Mouse (Mus musculus) testis, postnatal 14 days (tissue): ENCODE measurements around the gene Atxn7l3.

Source experiments
- DNase-seq: peaks from one replicate; pipeline ENCODE4 v3.0.0; 2021; ENCODE audit warnings: low spot score

The Atxn7l3 gene

DNA sequence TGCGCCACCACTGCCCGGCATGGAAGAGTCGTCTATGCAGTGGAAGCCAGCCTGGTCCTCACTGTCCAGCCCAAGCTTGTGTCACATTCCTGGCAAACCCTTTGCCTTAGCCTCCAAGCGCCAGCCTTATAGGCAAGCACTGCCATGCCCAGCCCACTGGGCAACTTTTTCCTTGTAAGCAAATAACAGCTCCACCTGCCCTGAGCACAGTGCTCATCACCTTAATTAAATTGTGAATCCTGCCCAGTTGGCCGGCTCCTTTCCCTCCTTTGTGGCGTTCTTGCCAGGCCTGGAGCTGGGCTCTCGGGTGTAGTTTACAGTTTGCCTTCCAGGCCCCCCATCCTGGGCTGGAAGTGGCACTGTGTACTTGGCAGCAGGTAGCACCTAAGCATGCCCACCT lies 33.2 kb downstream of the Atxn7l3 start:
- DNase-seq, result no peak

DNA sequence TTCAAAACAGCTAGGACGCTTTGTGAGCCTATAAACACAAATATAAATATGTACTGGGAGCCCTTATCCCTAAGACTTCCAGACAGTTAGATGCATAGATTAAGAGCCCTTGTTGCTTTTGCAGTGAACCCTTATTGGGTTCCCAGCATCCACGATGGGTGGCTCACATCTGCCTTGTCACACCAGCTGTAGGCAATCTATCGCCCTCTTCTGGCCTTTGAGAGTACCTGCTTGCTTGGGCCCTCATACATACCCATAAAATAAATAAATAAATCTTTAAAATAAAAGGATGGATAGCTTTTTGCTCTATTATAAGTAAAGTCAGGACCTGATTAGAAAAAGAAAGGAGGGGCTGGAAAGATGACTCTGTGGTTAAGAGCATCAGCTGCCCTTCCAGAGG lies 37.9 kb downstream of the Atxn7l3 start:
- no peak for DNase-seq

- no peak for DNase-seq
Measured at GRCm38 (mm10) chr11:102258095-102258494, 38.3 kb downstream of the Atxn7l3 start.

DNA sequence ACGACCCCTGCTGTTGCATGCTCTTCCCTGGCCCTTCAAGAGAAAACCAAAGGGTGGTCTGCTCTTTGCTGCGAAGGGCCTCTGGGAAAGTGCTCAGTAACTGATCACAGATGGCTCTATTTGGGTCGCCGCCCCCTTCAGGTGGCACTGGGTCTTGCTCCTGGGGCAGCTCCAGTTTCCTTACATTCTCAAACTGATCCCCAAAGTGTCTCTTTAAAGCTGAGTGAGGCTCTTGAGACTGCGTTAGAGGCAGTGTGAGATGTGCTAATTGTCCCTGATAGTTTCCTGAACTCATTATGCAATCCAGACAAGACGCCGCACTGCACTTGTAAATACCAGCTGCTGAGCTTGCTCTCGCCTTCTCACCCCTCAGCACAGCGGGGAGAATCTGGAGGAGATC lies 38.9 kb downstream of the Atxn7l3 start:
- DNase-seq, result no peak

GRCm38 (mm10) chr11:102249351-102250090 lies 46.9 kb downstream of the Atxn7l3 start:
- DNase-seq, result no peak

- DNase-seq, result peak; percentile 92
Measured at GRCm38 (mm10) chr11:102248630-102249230, 47.7 kb downstream of the Atxn7l3 start, which contains the start of gene BC030867. BC030867 (plus strand) TSS chr11:102248882.

GRCm38 (mm10) chr11:102246871-102247270 lies 49.6 kb downstream of the Atxn7l3 start:
- no peak for DNase-seq

DNA sequence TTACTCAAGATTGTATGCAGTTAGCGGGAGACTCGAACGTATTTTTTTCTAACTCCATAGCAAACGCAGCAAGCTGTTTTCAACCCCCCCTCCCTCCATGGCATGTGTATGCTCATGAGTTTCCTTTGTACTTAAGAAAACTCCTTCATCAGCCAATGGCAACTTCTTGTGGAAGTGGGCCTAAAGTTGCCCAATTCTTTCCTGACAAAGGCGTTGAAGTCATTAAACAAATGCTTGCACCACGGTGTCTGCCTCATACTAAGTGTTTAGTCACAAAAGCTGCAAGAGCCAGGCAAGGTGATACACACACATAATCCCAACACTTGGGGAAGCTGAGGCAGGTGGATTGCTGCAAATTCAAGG lies 50.2 kb downstream of the Atxn7l3 start:
- DNase-seq, result no peak

DNA sequence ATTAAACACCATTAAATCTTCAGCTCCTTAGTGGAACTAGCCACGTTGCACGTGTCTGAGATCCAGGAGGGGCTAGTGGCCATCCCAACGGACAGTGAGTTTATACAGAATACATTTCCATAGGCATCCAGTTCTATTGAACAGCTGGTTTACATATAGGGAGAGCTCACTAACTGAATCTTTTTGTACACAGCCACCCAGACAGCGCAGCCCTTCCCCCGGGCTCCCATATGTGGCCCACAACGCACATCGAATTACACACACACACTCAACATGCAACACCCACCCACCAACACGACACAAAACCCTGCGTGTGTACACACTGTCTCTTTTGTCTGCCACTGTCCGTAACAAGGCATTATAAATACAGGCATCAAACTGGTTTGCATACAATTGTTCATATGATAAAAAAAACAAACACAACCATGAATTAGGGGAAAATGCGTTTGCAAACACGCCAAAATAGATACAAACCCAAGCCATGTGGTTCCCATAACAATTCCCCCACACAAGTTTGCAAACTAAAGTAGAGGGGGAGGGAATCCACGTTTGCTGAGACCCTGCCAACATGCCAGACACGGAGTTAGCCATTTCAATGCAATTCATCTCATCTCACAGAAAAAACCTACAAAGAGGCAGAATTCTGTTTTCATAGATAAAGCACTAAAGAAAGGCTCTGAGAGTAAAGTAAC lies 50.7 kb downstream of the Atxn7l3 start:
- DNase-seq, result no peak

- peak; percentile 33 for DNase-seq
Measured at GRCm38 (mm10) chr11:102244926-102245449, 51.4 kb downstream of the Atxn7l3 start.

GRCm38 (mm10) chr11:102241874-102242273 lies 54.6 kb downstream of the Atxn7l3 start:
- DNase-seq, result no peak

DNA sequence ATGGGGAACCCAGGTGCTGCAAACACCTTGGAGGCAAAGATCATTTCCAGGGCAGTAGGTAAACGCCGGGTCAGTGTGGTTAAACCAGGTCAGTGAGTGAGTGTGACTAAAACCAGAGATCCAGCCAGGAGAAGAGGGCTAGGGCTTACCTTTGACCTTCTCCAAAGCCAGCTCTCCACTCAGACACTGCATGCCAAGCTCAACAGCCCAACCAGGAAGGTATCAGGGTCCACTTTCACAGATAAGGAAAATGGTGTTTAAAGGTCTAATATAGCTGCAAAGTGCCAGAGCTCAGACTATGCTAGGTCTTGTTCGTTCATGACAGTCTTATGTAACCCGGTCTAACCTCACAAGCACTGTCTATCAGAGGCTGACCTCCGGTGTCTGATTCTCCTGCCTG lies 55.2 kb downstream of the Atxn7l3 start:
- DNase-seq, result no peak

DNA sequence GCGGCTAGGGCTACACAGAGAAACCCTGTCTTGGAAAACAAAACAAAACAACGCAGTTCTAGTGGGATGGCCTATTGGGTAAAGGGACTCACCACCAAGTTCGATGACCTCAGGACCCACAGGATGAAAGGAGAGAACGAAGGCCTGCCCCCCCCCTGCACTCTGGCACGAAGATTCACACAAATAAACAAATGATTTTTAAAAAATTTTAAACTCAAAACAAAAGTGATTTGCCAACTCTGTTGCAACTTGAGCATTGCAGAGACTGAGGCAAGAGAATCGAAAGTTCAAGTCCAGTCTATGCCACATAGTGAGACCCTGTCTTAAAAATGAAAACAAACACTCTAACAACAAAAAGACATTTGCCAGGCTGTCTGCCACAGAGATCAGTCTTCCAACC lies 55.8 kb downstream of the Atxn7l3 start:
- no peak for DNase-seq
